Mouse (Mus musculus): ENCODE data around the gene Hist4h4. TPM values are rescaled to one million over a fixed set of nuclear protein-coding genes. Genes with fewer than 3 reads are reported as not detected.
"Not testable (repeated sequence)": the region's sequence is repeated elsewhere in the genome, so short reads cannot be mapped to it uniquely, and the experiment has no call there.

Gene Hist4h4
- polyA plus RNA-seq, 1 experiment from 2014 or later, result 1.4 TPM

DNA sequence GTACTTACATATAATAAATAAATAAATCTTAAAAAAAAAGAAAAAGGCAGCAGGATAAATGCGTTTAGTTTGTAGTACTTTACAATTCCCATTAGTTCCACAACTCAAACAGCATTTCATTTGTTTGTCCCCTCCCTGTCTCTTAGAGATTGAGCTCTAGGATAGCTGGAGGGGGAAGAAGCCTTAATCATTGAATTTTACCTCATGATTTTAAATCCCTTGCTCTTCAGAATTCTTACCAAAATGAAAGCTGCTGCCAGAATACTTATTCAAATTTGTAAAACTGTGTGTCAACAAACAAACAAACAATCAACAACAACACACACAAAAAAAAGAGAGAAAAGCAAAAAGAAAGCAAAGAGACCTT, 1.2 kb upstream of the Hist4h4 start:
- no peak for DNase-seq
- peak overlapping the region; percentile 87 for H3K4me2 ChIP-seq (ENCODE audit: low read depth, low read length)
- no peaks in the 10 kb centered on the region for H3K9me3 ChIP-seq (ENCODE audit: low read length)
- H3K27me3 ChIP-seq (ENCODE audit: insufficient read depth, low read length), result no peaks in the 10 kb centered on the region
- H3K4me1 ChIP-seq (ENCODE audit: insufficient read depth), result peaks cover 31% of the 10 kb centered on the region
- no peak for ATAC-seq
- WGBS (ENCODE audit: insufficient replicate concordance), result 71% methylated on average over 1 of the region's 1 CpGs
- peaks cover under 1% of the 10 kb centered on the region; the same call in 1 of the 2 replicates for H3K36me3 ChIP-seq (replicated peaks; ENCODE audit: insufficient read depth, low read length)
- H3K27ac ChIP-seq (ENCODE audit: low read depth), result peak overlapping the region; percentile 100
- H3K4me3 ChIP-seq (ENCODE audit: low read depth, low read length), result peak overlapping the region; percentile 77; the same call in 1 of the 2 replicates
- TF ChIP-seq EP300 (IDR thresholded peaks at IDR 0.05; ENCODE audit: low read depth) (no peak), CTCF (IDR thresholded peaks at IDR 0.05; ENCODE audit: low read depth) (no peak)
- H3K9ac ChIP-seq (replicated peaks), result no peak overlapping the region; the same call in none of the 2 replicates

GRCm38 (mm10) chr6:136804705-136805408, 642 bp upstream of the Hist4h4 start:
- H3K36me3 ChIP-seq (replicated peaks; ENCODE audit: insufficient read depth, low read length), result no peaks in the 10 kb centered on the region
- H3K4me3 ChIP-seq (ENCODE audit: low read depth, low read length), result peak overlapping the region; percentile 77
- H3K4me2 ChIP-seq (ENCODE audit: low read depth, low read length), result peak overlapping the region; percentile 87
- DNase-seq, result peak; percentile 32
- peaks cover 25% of the 10 kb centered on the region for H3K4me1 ChIP-seq (ENCODE audit: insufficient read depth)
- H3K9me3 ChIP-seq (ENCODE audit: low read length), result no peaks in the 10 kb centered on the region
- peak overlapping the region; percentile 91 for H3K9ac ChIP-seq (replicated peaks)
- 13% methylated on average over 9 of the region's 9 CpGs for WGBS (ENCODE audit: insufficient replicate concordance)
- TF ChIP-seq EP300 (IDR thresholded peaks at IDR 0.05; ENCODE audit: low read depth) (no peak), CTCF (IDR thresholded peaks at IDR 0.05; ENCODE audit: low read depth) (no peak)
- H3K27ac ChIP-seq (ENCODE audit: low read depth), result peak overlapping the region; percentile 100
- ATAC-seq, result no peak
- no peaks in the 10 kb centered on the region for H3K27me3 ChIP-seq (ENCODE audit: insufficient read depth, low read length)

DNA sequence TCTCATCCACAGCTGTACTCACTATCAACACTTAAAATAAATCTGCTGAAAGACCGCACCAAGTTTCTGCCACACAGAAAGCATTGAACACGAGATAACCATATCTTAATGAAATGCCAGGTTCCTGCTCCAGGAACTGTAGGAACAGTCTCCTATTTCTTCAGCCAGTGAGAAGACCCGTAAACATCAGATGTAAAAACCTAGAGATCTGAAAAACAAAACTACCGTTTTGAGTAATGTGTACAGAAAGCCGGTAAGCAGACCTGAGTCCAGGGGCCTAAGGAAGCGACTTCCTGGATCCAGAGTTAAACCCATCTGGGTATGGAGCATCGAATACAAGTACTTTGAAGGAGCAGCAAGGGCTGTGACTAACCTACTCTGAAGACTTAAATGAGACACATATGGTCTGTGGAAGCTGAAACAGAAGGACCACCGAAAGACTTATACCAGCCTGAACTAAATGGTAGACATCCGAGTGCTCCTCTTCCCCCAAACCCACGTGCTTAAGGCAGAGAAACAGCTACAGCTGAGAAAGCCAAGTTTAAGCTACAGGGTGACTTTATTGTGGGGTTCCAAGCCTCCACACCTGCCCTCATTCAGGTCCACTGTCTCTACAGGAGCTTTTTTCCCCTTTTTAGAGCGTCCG, 999 bp downstream of the Hist4h4 start:
- Histone ChIP-seq H3K4me1 (ENCODE audit: insufficient read depth) (peaks cover 21% of the 10 kb centered on the region), H3K36me3 (replicated peaks; ENCODE audit: insufficient read depth, low read length) (no peaks in the 10 kb centered on the region), H3K4me2 (ENCODE audit: low read depth, low read length) (peak overlapping the region; percentile 87), H3K27ac (ENCODE audit: low read depth) (peak overlapping the region; percentile 100), H3K9ac (replicated peaks) (peak overlapping the region; percentile 91), H3K4me3 (ENCODE audit: low read depth, low read length) (peak overlapping the region; percentile 77), H3K9me3 (ENCODE audit: low read length) (no peaks in the 10 kb centered on the region), H3K27me3 (ENCODE audit: insufficient read depth, low read length) (no peaks in the 10 kb centered on the region)
- TF ChIP-seq EP300 (IDR thresholded peaks at IDR 0.05; ENCODE audit: low read depth) (no peak), CTCF (IDR thresholded peaks at IDR 0.05; ENCODE audit: low read depth) (no peak)
- DNase-seq (no peak), ATAC-seq (no peak; the same call in 1 of the 2 replicates)
- 8% methylated on average over 12 of the region's 12 CpGs for WGBS (ENCODE audit: insufficient replicate concordance)

DNA sequence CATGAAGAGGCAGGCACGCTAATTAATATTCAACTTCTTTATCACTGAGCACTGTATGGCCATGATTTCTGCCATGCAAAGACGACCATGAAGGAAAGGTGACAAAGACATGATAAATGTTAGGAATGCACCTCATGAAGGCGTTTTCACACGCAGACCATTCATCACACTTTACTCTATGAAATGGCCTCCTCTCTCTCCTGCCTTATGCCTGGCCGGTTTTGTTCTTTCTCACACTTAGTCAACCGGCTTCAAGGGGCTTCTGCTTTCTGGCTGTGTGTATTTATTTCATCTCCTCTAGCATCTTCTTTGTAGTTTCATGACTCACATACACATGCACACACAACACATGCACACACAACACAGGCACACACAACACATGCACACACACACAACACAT, 2.9 kb downstream of the Hist4h4 start:
- H3K4me2 ChIP-seq (ENCODE audit: low read depth, low read length), result no peak overlapping the region
- H3K4me1 ChIP-seq (ENCODE audit: insufficient read depth), result peaks cover 21% of the 10 kb centered on the region
- H3K27me3 ChIP-seq (ENCODE audit: insufficient read depth, low read length), result no peaks in the 10 kb centered on the region
- H3K36me3 ChIP-seq (replicated peaks; ENCODE audit: insufficient read depth, low read length), result no peaks in the 10 kb centered on the region
- DNase-seq, result no peak
- WGBS (ENCODE audit: insufficient replicate concordance), result 73% methylated on average over 6 of the region's 6 CpGs
- ATAC-seq, result no peak
- H3K9me3 ChIP-seq (ENCODE audit: low read length), result no peaks in the 10 kb centered on the region
- no peak overlapping the region for H3K27ac ChIP-seq (ENCODE audit: low read depth)
- no peak for TF ChIP-seq EP300 (IDR thresholded peaks at IDR 0.05; ENCODE audit: low read depth)
- no peak for TF ChIP-seq CTCF (IDR thresholded peaks at IDR 0.05; ENCODE audit: low read depth)
- H3K4me3 ChIP-seq (ENCODE audit: low read depth, low read length), result no peak overlapping the region
- H3K9ac ChIP-seq (replicated peaks), result no peak overlapping the region

- Histone ChIP-seq H3K36me3 (replicated peaks; ENCODE audit: insufficient read depth, low read length) (no peaks in the 10 kb centered on the region), H3K27me3 (ENCODE audit: insufficient read depth, low read length) (no peaks in the 10 kb centered on the region), H3K9ac (replicated peaks) (no peak overlapping the region), H3K9me3 (ENCODE audit: low read length) (no peaks in the 10 kb centered on the region), H3K4me1 (ENCODE audit: insufficient read depth) (peaks cover 17% of the 10 kb centered on the region), H3K4me2 (ENCODE audit: low read depth, low read length) (no peak overlapping the region), H3K27ac (ENCODE audit: low read depth) (no peak overlapping the region), H3K4me3 (ENCODE audit: low read depth, low read length) (no peak overlapping the region)
- ATAC-seq (no peak), DNase-seq (no peak)
- no peak for TF ChIP-seq CTCF (IDR thresholded peaks at IDR 0.05; ENCODE audit: low read depth)
- TF ChIP-seq EP300 (IDR thresholded peaks at IDR 0.05; ENCODE audit: low read depth), result no peak
- 89% methylated on average over 8 of the region's 8 CpGs for WGBS (ENCODE audit: insufficient replicate concordance)
Observed at GRCm38 (mm10) chr6:136800710-136801109, 3.5 kb downstream of the Hist4h4 start.

DNA sequence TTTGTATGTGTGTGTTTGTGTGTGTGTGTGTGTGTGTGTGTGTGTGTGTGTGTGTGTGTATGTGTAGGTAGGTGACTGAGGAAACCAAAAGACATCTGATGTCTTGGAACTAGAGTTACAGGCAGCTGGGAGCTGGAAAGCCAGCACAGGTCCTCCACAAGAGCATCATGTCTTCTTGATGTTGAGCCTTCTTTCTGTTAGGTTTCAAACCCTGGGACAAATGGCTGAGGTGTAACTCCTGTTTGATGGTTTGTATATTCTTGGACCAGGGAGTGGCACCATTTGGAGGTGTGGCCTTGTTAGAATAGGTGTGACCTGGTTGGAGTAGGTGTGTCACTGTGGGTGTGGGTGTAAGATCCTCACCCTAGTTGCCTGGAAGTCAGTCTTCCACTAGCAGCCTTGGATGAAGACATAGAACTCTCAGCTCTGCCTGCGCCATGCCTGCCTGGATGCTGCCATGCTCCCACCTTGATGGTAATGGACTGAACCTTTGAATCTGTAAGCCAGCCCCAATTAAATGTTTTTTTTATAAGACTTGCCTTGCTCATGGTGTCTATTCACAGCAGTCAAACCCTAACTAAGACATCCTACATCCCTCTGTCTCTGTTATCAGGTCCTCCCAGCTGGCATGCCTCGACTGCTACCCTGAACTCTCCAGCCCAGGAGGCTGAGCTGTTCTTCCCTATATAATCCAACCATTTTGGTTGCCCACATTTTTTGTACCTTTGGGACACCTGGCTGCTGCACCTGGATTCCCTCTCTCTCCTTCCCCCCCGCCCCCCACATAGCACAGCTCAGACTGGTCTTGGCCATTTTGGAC, 6.1 kb downstream of the Hist4h4 start:
- H3K4me3 ChIP-seq (ENCODE audit: low read depth, low read length), result peak overlapping the region; percentile 48
- not testable (repeated sequence) for H3K27me3 ChIP-seq (ENCODE audit: insufficient read depth, low read length); H3K36me3 ChIP-seq (replicated peaks; ENCODE audit: insufficient read depth, low read length); H3K9me3 ChIP-seq (ENCODE audit: low read length)
- WGBS (ENCODE audit: insufficient replicate concordance), result 78% methylated on average over 3 of the region's 3 CpGs
- peak overlapping the region; percentile 48 for H3K4me2 ChIP-seq (ENCODE audit: low read depth, low read length)
- peak overlapping the region; percentile 86 for H3K27ac ChIP-seq (ENCODE audit: low read depth)
- H3K9ac ChIP-seq (replicated peaks), result peak overlapping the region; percentile 62
- ATAC-seq (peak; percentile 91), DNase-seq (peak; percentile 39)
- TF ChIP-seq EP300 (IDR thresholded peaks at IDR 0.05; ENCODE audit: low read depth), result peak; percentile 72; the same call in 1 of the 2 replicates
- H3K4me1 ChIP-seq (ENCODE audit: insufficient read depth), result peaks cover 18% of the 10 kb centered on the region

Data from liver, postnatal 0 days (tissue).